Mouse (Mus musculus): ENCODE results near the gene Zpr1. TPM values are rescaled to one million over a fixed set of nuclear protein-coding genes. Genes with fewer than 3 reads are reported as not detected.

Gene Zpr1
- total and polyA plus RNA-seq, 2 experiments from 2014 or later = 22.2 to 23.6 TPM

GRCm38 (mm10) chr9:46235649-46236048 lies 37.2 kb upstream of the Zpr1 start:
- Histone ChIP-seq H3K4me3 (ENCODE audit: low read depth, low read length) (no peak overlapping the region), H3K27ac (ENCODE audit: low read depth) (no peak overlapping the region), H3K4me2 (ENCODE audit: low read depth, low read length) (no peak overlapping the region), H3K27me3 (ENCODE audit: control insufficient read depth, insufficient read depth, low read length) (peaks cover 12% of the 10 kb centered on the region; the same call in 1 of the 2 replicates), H3K9ac (replicated peaks; ENCODE audit: low read depth, low read length) (no peak overlapping the region), H3K9me3 (replicated peaks; ENCODE audit: control insufficient read depth, low read length) (no peaks in the 10 kb centered on the region), H3K4me1 (ENCODE audit: control insufficient read depth, insufficient read depth) (peaks cover 1% of the 10 kb centered on the region; the same call in 1 of the 2 replicates), H3K36me3 (replicated peaks; ENCODE audit: control insufficient read depth, insufficient read depth, low read length) (no peaks in the 10 kb centered on the region)
- 59% methylated on average over 4 of the region's 4 CpGs for WGBS
- TF ChIP-seq EP300 (IDR thresholded peaks at IDR 0.05; ENCODE audit: low read depth) (no peak), CTCF (IDR thresholded peaks at IDR 0.05; ENCODE audit: low read depth) (no peak)
- DNase-seq (ENCODE audit: low spot score) (no peak), ATAC-seq (ENCODE audit: insufficient read depth, low read depth) (no peak)

- no peak overlapping the region for H3K27ac ChIP-seq (ENCODE audit: low read depth)
- H3K4me2 ChIP-seq (ENCODE audit: low read depth, low read length) = no peak overlapping the region
- no peak overlapping the region for H3K9ac ChIP-seq (replicated peaks; ENCODE audit: low read depth, low read length)
- H3K9me3 ChIP-seq (replicated peaks; ENCODE audit: control insufficient read depth, low read length) = no peaks in the 10 kb centered on the region
- peaks cover 7% of the 10 kb centered on the region; the same call in 1 of the 2 replicates for H3K4me1 ChIP-seq (ENCODE audit: control insufficient read depth, insufficient read depth)
- 0 out of 2 replicates have a peak, but pooled peaks cover 6% of the 10 kb centered on the region for H3K27me3 ChIP-seq (ENCODE audit: control insufficient read depth, insufficient read depth, low read length)
- TF ChIP-seq EP300 (IDR thresholded peaks at IDR 0.05; ENCODE audit: low read depth) = no peak
- no peak for TF ChIP-seq CTCF (IDR thresholded peaks at IDR 0.05; ENCODE audit: low read depth)
- no peak for ATAC-seq (ENCODE audit: insufficient read depth, low read depth)
- WGBS = 87% methylated on average over 7 of the region's 7 CpGs
- no peaks in the 10 kb centered on the region for H3K36me3 ChIP-seq (replicated peaks; ENCODE audit: control insufficient read depth, insufficient read depth, low read length)
- no peak for DNase-seq (ENCODE audit: low spot score)
- H3K4me3 ChIP-seq (ENCODE audit: low read depth, low read length) = no peak overlapping the region
Observed at GRCm38 (mm10) chr9:46238850-46239249, 34.0 kb upstream of the Zpr1 start.

- peaks cover 7% of the 10 kb centered on the region; the same call in 1 of the 2 replicates for H3K4me1 ChIP-seq (ENCODE audit: control insufficient read depth, insufficient read depth)
- H3K4me3 ChIP-seq (ENCODE audit: low read depth, low read length) = no peak within 1 kb of the TSS
- no peak within 1 kb of the TSS for H3K4me2 ChIP-seq (ENCODE audit: low read depth, low read length)
- no peak for DNase-seq (ENCODE audit: low spot score)
- no peaks in the 10 kb centered on the region for H3K9me3 ChIP-seq (replicated peaks; ENCODE audit: control insufficient read depth, low read length)
- no peak for ATAC-seq (ENCODE audit: insufficient read depth, low read depth)
- 0 out of 2 replicates have a peak, but pooled peaks cover 6% of the 10 kb centered on the region for H3K27me3 ChIP-seq (ENCODE audit: control insufficient read depth, insufficient read depth, low read length)
- H3K27ac ChIP-seq (ENCODE audit: low read depth) = no peak within 1 kb of the TSS
- no peaks in the 10 kb centered on the region for H3K36me3 ChIP-seq (replicated peaks; ENCODE audit: control insufficient read depth, insufficient read depth, low read length)
- WGBS = 60% methylated on average over 7 of the region's 7 CpGs
- TF ChIP-seq CTCF (IDR thresholded peaks at IDR 0.05; ENCODE audit: low read depth) = no peak
- TF ChIP-seq EP300 (IDR thresholded peaks at IDR 0.05; ENCODE audit: low read depth) = no peak
- no peak within 1 kb of the TSS for H3K9ac ChIP-seq (replicated peaks; ENCODE audit: low read depth, low read length)
Observed at GRCm38 (mm10) chr9:46240526-46241153, 32.2 kb upstream of the Zpr1 start, which contains the start of gene Apoa4. Gene Apoa4 (plus strand): TSS chr9:46240696.

- no peak overlapping the region for H3K9ac ChIP-seq (replicated peaks; ENCODE audit: low read depth, low read length)
- no peak for ATAC-seq (ENCODE audit: insufficient read depth, low read depth)
- peaks cover 7% of the 10 kb centered on the region; the same call in 1 of the 2 replicates for H3K4me1 ChIP-seq (ENCODE audit: control insufficient read depth, insufficient read depth)
- H3K27me3 ChIP-seq (ENCODE audit: control insufficient read depth, insufficient read depth, low read length) = 0 out of 2 replicates have a peak, but pooled peaks cover 6% of the 10 kb centered on the region
- no peak for DNase-seq (ENCODE audit: low spot score)
- no peaks in the 10 kb centered on the region for H3K36me3 ChIP-seq (replicated peaks; ENCODE audit: control insufficient read depth, insufficient read depth, low read length)
- no peaks in the 10 kb centered on the region for H3K9me3 ChIP-seq (replicated peaks; ENCODE audit: control insufficient read depth, low read length)
- TF ChIP-seq EP300 (IDR thresholded peaks at IDR 0.05; ENCODE audit: low read depth) = no peak
- WGBS = 62% methylated on average over 2 of the region's 2 CpGs
- no peak overlapping the region for H3K4me2 ChIP-seq (ENCODE audit: low read depth, low read length)
- H3K4me3 ChIP-seq (ENCODE audit: low read depth, low read length) = no peak overlapping the region
- no peak overlapping the region for H3K27ac ChIP-seq (ENCODE audit: low read depth)
Observed at GRCm38 (mm10) chr9:46241818-46242217, 31.0 kb upstream of the Zpr1 start.

GRCm38 (mm10) chr9:46243122-46243521 lies 29.7 kb upstream of the Zpr1 start:
- H3K4me1 ChIP-seq (ENCODE audit: control insufficient read depth, insufficient read depth) = peaks cover 7% of the 10 kb centered on the region; the same call in 1 of the 2 replicates
- no peak overlapping the region for H3K27ac ChIP-seq (ENCODE audit: low read depth)
- no peak for TF ChIP-seq CTCF (IDR thresholded peaks at IDR 0.05; ENCODE audit: low read depth)
- no peak for TF ChIP-seq EP300 (IDR thresholded peaks at IDR 0.05; ENCODE audit: low read depth)
- no peak for ATAC-seq (ENCODE audit: insufficient read depth, low read depth)
- no peaks in the 10 kb centered on the region for H3K36me3 ChIP-seq (replicated peaks; ENCODE audit: control insufficient read depth, insufficient read depth, low read length)
- no peak for DNase-seq (ENCODE audit: low spot score)
- no peak overlapping the region for H3K9ac ChIP-seq (replicated peaks; ENCODE audit: low read depth, low read length)
- no peaks in the 10 kb centered on the region for H3K9me3 ChIP-seq (replicated peaks; ENCODE audit: control insufficient read depth, low read length)
- 0 out of 2 replicates have a peak, but pooled peaks cover 6% of the 10 kb centered on the region for H3K27me3 ChIP-seq (ENCODE audit: control insufficient read depth, insufficient read depth, low read length)
- no peak overlapping the region for H3K4me2 ChIP-seq (ENCODE audit: low read depth, low read length)
- WGBS = 42% methylated on average over 4 of the region's 4 CpGs
- no peak overlapping the region for H3K4me3 ChIP-seq (ENCODE audit: low read depth, low read length)
